Mouse (Mus musculus) kidney, adult 18-20 months (tissue): ENCODE data around the gene Atf6.

Experiments
- DNase-seq: peaks from one replicate; pipeline ENCODE4 v3.0.0; 2021

The Atf6 gene

DNA sequence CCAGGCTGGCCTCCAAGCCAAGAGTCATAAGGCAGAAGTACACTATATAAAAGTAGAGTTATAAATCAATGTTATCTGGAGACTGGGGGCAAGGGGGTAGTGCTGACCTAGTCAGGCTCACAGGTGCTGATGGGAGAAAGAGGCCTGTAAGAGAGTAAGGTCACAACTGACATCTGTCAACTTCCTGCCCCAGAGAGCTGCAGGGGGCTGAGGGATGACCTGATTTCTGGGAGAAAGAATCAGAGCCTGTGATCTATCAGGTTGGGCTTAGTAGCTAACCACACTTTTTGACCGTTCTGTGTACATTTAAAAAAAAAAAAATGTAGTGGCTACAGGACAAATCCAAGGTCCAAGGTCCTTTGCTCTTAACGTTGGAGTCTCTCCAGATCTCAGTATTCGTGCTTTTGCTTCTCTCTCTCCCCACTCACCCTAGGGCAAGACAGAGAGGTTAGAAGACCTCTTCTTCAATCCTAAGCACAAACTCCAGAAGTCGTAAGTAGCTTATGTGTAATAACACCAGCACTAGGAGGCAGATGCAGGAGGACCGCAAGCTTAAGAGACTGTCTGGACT is 15.4 kb upstream of the Atf6 start:
- peak; percentile 19 for DNase-seq

GRCm38 (mm10) chr1:170876906-170877305 is 9.3 kb upstream of the Atf6 start:
- no peak for DNase-seq

GRCm38 (mm10) chr1:170875676-170876075 is 8.1 kb upstream of the Atf6 start:
- no peak for DNase-seq

DNA sequence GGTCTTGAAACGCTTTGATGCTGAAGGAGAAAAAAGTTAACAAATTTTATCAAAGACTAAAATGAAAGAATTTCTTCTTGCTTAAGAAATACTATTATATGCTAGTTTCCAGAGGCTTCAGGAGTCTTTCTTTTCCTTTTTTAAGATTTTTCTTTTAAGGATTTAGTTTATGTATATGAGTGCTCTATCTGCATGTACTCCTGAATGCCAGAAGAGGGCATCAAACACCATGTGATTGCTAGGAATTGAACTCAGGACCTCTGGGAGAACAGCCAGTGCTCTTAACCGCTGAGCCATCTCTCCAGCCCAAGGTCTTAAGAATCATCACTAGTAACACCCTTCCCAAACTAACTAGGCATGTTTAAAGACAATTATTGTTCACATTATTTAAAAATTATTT is 4.4 kb upstream of the Atf6 start:
- DNase-seq, result no peak

GRCm38 (mm10) chr1:170871402-170871801 is 3.8 kb upstream of the Atf6 start:
- DNase-seq, result no peak

DNA sequence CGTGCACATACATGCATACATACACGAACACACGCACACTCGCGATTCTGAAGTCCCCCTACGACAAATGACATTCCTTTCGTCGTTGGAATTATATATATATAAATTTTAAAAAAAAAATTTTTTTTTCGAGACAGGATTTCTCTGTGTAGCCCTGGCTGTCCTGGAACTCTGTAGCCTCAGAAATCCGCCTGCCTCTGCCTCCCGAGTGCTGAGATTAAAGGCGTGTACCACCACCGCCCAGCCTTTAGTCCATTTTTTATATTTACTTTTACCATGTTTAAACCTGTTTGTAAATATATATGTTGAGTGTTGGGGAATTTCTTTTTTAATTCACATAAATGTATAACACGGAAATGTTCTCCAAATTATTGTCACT is 1.3 kb upstream of the Atf6 start:
- DNase-seq, result no peak

GRCm38 (mm10) chr1:170868107-170868904 is 735 bp upstream of the Atf6 start:
- DNase-seq, result peak; percentile 75

DNA sequence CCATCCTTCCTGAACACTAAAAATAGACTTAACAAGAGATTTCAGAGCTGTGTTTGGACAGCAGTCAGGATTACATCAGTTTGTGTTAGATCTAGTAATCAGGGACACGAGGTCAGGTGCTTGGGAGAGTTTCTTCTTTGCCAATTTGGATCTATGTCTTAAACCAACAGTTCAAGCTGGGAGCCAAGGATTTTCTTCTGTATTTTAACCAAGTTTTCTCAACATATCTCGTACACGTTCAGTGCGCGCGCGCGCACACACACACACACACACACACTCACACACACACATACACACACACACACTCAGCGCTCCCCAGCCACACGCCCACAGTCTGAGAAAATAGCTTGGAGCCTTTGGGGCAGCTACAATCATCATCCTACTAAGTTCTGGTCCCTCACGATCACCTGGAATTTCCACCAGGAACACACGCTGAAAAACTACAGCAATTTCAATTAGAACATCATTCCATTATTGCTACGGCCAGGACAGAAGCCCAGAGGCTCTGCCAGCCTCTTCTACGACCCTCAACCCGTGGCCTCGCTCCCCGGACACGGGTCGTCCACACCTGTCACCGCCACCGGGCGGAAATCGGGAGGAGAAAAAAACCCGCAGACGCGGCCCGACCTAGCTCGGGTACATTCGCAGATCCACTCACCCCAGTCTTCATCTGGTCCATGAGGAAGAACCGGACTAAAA is 430 bp downstream of the Atf6 start:
- DNase-seq, result no peak

DNA sequence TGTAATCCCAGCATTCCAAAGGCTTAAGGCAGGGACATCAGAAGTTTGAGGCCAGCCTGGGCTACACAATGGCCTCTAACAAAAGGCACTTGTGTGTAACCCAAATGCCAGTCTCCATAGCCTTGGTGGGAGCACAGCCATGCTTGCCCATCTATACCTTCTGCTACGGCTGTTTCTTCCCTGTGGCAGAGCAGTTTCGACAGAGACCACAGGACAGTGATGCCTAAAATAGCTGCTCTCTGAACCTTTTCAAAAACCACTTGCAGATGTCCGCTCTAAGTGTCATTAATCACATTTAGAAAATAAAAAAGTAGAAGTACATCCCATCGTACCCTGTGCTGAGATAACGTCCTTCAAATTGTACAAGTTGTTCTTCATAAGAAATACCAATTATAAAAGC is 2.2 kb downstream of the Atf6 start:
- no peak for DNase-seq

DNA sequence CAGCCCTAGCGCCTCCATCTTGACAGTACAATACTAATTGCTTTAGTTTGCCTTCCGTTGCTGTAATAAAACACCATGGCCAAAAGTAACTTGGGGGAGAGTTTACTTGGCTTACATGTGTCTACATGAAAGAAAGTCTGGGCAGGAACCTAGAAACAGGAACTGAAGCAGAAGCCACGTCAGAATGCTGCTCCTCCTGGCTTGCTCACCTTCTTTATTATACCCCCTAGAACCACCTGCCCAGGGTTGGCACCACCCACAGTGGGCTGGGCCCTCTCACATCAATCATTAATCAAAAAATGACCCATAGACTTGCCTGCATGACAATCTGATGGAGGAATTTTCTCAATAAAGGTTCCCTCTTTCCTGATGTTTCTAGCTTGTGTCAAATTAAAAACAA is 2.8 kb downstream of the Atf6 start:
- no peak for DNase-seq

GRCm38 (mm10) chr1:170864234-170864633 is 3.3 kb downstream of the Atf6 start:
- no peak for DNase-seq

- no peak for DNase-seq
These were observed 4.5 kb downstream of the Atf6 start for GRCm38 (mm10) chr1:170863033-170863432.

- no peak for DNase-seq
These were observed 5.2 kb downstream of the Atf6 start for GRCm38 (mm10) chr1:170862435-170862717.

- DNase-seq, result no peak
These were observed 5.7 kb downstream of the Atf6 start for GRCm38 (mm10) chr1:170861671-170862434.

DNA sequence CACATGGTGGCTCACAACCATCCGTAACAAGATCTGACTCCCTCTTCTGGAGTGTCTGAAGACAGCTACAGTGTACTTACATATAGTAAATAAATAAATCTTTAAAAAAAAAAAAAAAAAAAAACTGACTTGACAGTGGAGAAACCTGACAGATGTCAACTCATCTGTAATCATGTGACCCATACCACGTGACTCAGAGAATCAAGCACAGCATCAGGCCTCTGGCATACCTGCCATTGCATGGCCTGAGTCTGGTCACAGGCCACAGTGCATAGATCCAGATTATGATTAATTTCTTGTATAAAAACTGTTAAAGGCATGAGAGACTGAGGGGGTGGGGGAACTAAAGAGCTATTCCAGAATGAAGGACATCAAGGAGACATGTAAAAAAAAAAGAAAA is 8.7 kb downstream of the Atf6 start:
- DNase-seq, result no peak

DNA sequence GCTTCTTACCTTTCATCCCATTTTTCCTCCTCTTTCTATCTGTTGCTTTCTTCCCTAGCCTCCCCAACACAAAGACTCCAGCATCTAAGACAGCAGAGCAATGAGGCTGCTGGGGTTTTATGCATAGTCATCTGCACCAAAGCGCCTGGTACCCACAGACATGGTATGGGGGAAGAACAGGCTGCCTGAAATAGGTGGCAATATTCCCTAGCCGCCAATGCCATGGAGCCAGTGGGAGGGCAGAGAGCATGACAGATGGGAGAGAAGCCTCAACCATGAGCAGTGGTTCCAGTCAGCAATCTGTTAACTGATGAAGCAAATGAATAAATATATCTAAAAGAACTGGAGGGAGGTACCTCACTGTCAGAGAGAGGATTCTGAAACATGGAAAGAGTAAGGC is 10.2 kb downstream of the Atf6 start:
- no peak for DNase-seq

- no peak for DNase-seq
These were observed 12.4 kb downstream of the Atf6 start for GRCm38 (mm10) chr1:170855056-170855760.

GRCm38 (mm10) chr1:170853604-170854003 is 14.0 kb downstream of the Atf6 start:
- no peak for DNase-seq

DNA sequence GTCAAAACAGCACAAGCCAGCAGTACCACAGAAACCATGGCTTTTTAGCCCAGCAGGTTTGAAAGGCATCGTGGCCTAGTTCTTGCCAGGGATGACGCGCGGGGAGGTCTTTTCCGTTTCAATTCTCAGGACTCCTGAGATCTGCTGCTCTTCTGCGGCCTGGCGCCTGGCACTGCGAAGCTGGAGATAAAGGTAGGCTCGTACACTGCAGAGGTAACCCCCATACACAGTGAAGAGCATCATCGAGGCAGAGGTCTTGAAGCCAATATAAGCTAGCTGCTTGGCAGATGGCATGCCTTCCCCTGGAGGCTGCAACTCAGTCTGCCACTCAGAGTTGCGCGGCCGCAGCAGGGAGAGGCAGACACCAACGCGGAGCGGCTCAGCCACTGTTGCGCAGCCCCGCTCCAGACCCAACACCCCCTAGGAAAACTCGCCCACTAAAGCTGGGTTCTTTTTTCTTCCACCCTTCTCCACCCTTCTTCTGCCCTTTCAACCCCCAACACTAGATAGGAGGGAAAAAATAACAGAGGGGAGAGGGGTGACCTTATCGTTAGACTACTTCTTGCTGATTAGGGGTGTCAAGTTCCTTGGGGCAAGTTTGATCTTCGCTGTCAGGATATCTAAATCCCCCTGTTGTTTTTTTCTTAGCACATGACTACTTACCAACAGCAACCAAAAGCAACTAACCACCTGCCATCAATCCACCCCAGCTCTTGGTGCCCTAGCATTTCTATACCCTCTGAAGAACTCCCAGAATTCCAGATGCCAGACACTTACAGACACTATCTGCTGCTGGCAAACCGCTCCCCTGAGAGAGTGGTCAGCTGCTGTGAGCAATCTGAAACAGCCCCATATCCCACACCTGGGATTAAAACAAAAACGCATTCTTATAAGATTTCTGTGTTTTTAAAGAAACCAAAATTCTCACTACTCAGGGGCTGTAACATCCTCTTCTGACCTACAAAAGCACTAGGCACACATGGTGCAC is 16.6 kb downstream of the Atf6 start:
- DNase-seq, result no peak

DNA sequence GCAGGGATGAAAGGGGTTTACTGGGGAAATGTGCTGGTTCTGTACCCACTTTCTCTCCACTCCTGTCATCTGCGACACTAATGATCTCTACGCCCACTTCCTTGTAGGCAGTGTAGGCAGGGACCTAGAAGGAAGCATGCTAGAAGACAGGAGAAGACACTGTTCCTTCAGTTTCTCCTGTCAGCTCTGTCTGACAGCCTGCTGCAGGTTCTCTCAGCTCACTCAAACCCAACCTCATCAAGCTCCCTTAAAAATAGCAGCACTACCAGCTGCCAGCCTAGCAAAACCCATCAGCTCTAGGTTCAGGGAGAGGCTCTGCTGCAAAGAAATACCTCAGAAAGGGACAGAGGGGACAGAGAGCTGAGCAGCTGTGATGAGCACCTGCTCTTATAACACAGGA is 17.6 kb downstream of the Atf6 start:
- no peak for DNase-seq

GRCm38 (mm10) chr1:170845448-170846307 is 21.9 kb downstream of the Atf6 start:
- DNase-seq, result no peak
